ENCODE assay signal across 8 mouse cellular contexts in the genomic region with DNA sequence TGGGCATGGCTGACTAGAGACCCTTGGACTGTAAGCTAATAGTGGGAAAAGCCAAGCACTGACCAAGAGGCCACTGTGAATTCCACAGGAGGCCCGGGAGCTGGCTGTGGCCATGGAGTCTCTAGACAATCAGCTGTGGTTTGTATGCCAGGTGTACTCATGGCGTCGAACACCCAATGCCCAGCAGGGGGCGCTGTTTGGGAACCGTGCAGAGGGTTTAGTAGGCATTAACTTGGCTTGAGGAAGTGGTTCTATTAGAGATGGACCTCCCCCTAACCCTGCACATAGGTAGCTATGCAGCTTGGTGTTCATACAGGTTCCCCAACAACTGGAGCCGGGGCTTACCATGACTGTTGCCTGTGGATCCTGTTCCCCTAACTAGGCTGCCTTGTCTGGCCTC. TPM values are rescaled to one million over a fixed set of nuclear protein-coding genes. Genes with fewer than 3 reads are reported as not detected.
DNase-seq lines count a peak whose midpoint lies in the region; ATAC-seq and TF ChIP-seq lines count a peak whose summit lies in the region.

No protein-coding gene starts in this region.

- no peaks in the 10 kb centered on the region for H3K36me3 ChIP-seq in lung, embryonic 14.5 days (ENCODE audit: insufficient read depth)
- no peaks in the 10 kb centered on the region for H3K36me3 ChIP-seq in testis, adult 2 months (ENCODE audit: control insufficient read depth, insufficient read depth, low read length)
- H3K36me3 ChIP-seq in forebrain, embryonic 16.5 days (ENCODE audit: control insufficient read depth, insufficient read depth) = no peaks in the 10 kb centered on the region

- WGBS in lung, embryonic 14.5 days = 48% methylated on average over 6 of the region's 6 CpGs
- WGBS in forebrain, embryonic 16.5 days = 48% methylated on average over 6 of the region's 6 CpGs

- TF ChIP-seq CTCF in lung, embryonic 14.5 days (IDR thresholded peaks at IDR 0.05; ENCODE audit: low read depth) = peak; percentile 45; the same call in 1 of the 2 replicates
- TF ChIP-seq CTCF in testis, adult 2 months (IDR thresholded peaks at IDR 0.05; ENCODE audit: control insufficient read depth, insufficient read depth, insufficient replicate concordance, low read depth, low read length) = peak; percentile 86; the same call in 1 of the 2 replicates

- no peak overlapping the region for H3K9ac ChIP-seq in lung, embryonic 14.5 days
- no peak overlapping the region for H3K9ac ChIP-seq in forebrain, embryonic 16.5 days (replicated peaks; ENCODE audit: low read depth, low read length)

- TF ChIP-seq POLR2A in testis, adult 2 months (IDR thresholded peaks at IDR 0.05; ENCODE audit: control insufficient read depth, low read depth, low read length) = no peak

- no peak overlapping the region for H3K27ac ChIP-seq in lung, embryonic 14.5 days (ENCODE audit: low read depth)
- no peak overlapping the region for H3K27ac ChIP-seq in testis, adult 2 months (ENCODE audit: control insufficient read depth, insufficient read depth, low read depth, low read length)
- no peak overlapping the region for H3K27ac ChIP-seq in forebrain, embryonic 16.5 days (ENCODE audit: low read length)

- no peaks in the 10 kb centered on the region for H3K9me3 ChIP-seq in lung, embryonic 14.5 days (ENCODE audit: low read depth, low read length)
- no peaks in the 10 kb centered on the region; the same call in 1 of the 2 replicates for H3K9me3 ChIP-seq in forebrain, embryonic 16.5 days (ENCODE audit: control insufficient read depth, low read length)

- H3K4me3 ChIP-seq in lung, embryonic 14.5 days (ENCODE audit: low read depth, low read length) = no peak overlapping the region
- no peak overlapping the region for H3K4me3 ChIP-seq in testis, adult 2 months (ENCODE audit: control insufficient read depth, low read depth, low read length)
- H3K4me3 ChIP-seq in forebrain, embryonic 16.5 days (replicated peaks; ENCODE audit: low read length) = no peak overlapping the region

- no peak overlapping the region for H3K4me2 ChIP-seq in lung, embryonic 14.5 days
- H3K4me2 ChIP-seq in forebrain, embryonic 16.5 days (ENCODE audit: low read length) = no peak overlapping the region

- ATAC-seq in lung, embryonic 14.5 days (ENCODE audit: insufficient read depth) = no peak
- ATAC-seq in forebrain, embryonic 16.5 days = no peak

- peak; percentile 32 to 43 for DNase-seq in cerebellum, postnatal 10 days
- no peak for DNase-seq in cerebellum, postnatal 36 days
- DNase-seq in A20 (ENCODE audit: low read depth, low spot score) = peak; percentile 80
- peak; percentile 44 for DNase-seq in c-Kit-positive CD71-negative TER-119-negative erythroid progenitor cells, embryonic 14.5 days (ENCODE audit: low read depth)
- DNase-seq in lung, embryonic 14.5 days = peak; percentile 17
- no peak for DNase-seq in layer of hippocampus, adult 9-11 months

- no peaks in the 10 kb centered on the region for H3K27me3 ChIP-seq in lung, embryonic 14.5 days (ENCODE audit: insufficient read depth, low read length)
- H3K27me3 ChIP-seq in testis, adult 2 months (ENCODE audit: control insufficient read depth, insufficient read depth, low read length) = no peaks in the 10 kb centered on the region
- no peaks in the 10 kb centered on the region for H3K27me3 ChIP-seq in forebrain, embryonic 16.5 days (replicated peaks; ENCODE audit: control insufficient read depth, insufficient read depth, low read length)

- no peaks in the 10 kb centered on the region for H3K4me1 ChIP-seq in lung, embryonic 14.5 days (ENCODE audit: insufficient read depth)
- no peaks in the 10 kb centered on the region; the same call in none of the 2 replicates for H3K4me1 ChIP-seq in testis, adult 2 months (ENCODE audit: control insufficient read depth, insufficient read depth, low read length)
- H3K4me1 ChIP-seq in forebrain, embryonic 16.5 days (replicated peaks; ENCODE audit: control insufficient read depth, insufficient read depth, low read length) = no peaks in the 10 kb centered on the region

RNA-seq across cellular contexts. Expression of gene Ffar2, which starts 17.7 kb away (rescaled TPM):
- polyA plus RNA-seq in lung, embryonic 14.5 days (2014; fragmentation: Nextera tagmentation; extraction: Ambion mirVana) = 0.20 and 0.39 TPM in 2 replicates
- 0.09 and 0.14 TPM in 2 replicates for polyA plus RNA-seq in testis, adult 2 months (2012; rRNA removed)
- polyA plus RNA-seq in forebrain, embryonic 16.5 days (2015; fragmentation: Nextera tagmentation; extraction: Ambion mirVana) = 0.14 TPM in 1 of 2 replicates, not detected in the other

RNA-seq across cellular contexts. Expression of gene Krtdap, which starts 18.2 kb away (rescaled TPM):
- polyA plus RNA-seq in lung, embryonic 14.5 days (2014; fragmentation: Nextera tagmentation; extraction: Ambion mirVana) = not detected in 2 replicates
- 0.41 TPM in 1 of 2 replicates, not detected in the other for polyA plus RNA-seq in testis, adult 2 months (2012; rRNA removed)
- 3.9 TPM in 1 of 2 replicates, not detected in the other for polyA plus RNA-seq in forebrain, embryonic 16.5 days (2015; fragmentation: Nextera tagmentation; extraction: Ambion mirVana)

RNA-seq across cellular contexts. Expression of gene Dmkn, which starts 42.4 kb away (rescaled TPM):
- 2.4 TPM in 2 replicates for polyA plus RNA-seq in lung, embryonic 14.5 days (2014; fragmentation: Nextera tagmentation; extraction: Ambion mirVana)
- 7.1 and 9.2 TPM in 2 replicates for polyA plus RNA-seq in testis, adult 2 months (2012; rRNA removed)
- polyA plus RNA-seq in forebrain, embryonic 16.5 days (2015; fragmentation: Nextera tagmentation; extraction: Ambion mirVana) = 1.1 and 2.2 TPM in 2 replicates

RNA-seq across cellular contexts. Expression of gene Ffar3, which starts 50.1 kb away (rescaled TPM):
- not detected in 2 replicates for polyA plus RNA-seq in lung, embryonic 14.5 days (2014; fragmentation: Nextera tagmentation; extraction: Ambion mirVana)
- polyA plus RNA-seq in testis, adult 2 months (2012; rRNA removed) = not detected in 2 replicates
- not detected in 2 replicates for polyA plus RNA-seq in forebrain, embryonic 16.5 days (2015; fragmentation: Nextera tagmentation; extraction: Ambion mirVana)

RNA-seq across cellular contexts. Expression of gene Sbsn, which starts 54.7 kb away (rescaled TPM):
- 0.34 and 1.3 TPM in 2 replicates for polyA plus RNA-seq in lung, embryonic 14.5 days (2014; fragmentation: Nextera tagmentation; extraction: Ambion mirVana)
- 4.6 and 4.7 TPM in 2 replicates for polyA plus RNA-seq in testis, adult 2 months (2012; rRNA removed)
- polyA plus RNA-seq in forebrain, embryonic 16.5 days (2015; fragmentation: Nextera tagmentation; extraction: Ambion mirVana) = 2.2 and 2.3 TPM in 2 replicates

Comparison
In these comparisons a context has a peak if more than half of its experiments do, and no peak if none do; other contexts are left out.
1. DNase-seq: peak in cerebellum, postnatal 10 days (2 of 2), A20 (single experiment), c-Kit-positive CD71-negative TER-119-negative erythroid progenitor cells, embryonic 14.5 days (single experiment) and lung, embryonic 14.5 days (single experiment); none in cerebellum, postnatal 36 days (0 of 2) and layer of hippocampus, adult 9-11 months (single experiment).